Mouse (Mus musculus): ENCODE data around the gene Gm20547.
"Not testable (repeated sequence)": the region's sequence is repeated elsewhere in the genome, so short reads cannot be mapped to it uniquely, and the experiment has no call there.

GRCm38 (mm10) chr17:34830776-34831175 lies 51.1 kb downstream of the Gm20547 start:
- not testable (repeated sequence) for TF ChIP-seq CTCF, EP300 (IDR thresholded peaks at IDR 0.05; ENCODE audit: low read depth)
